Mouse (Mus musculus) urinary bladder, postnatal 14 days (tissue): ENCODE data around the gene Sepsecs.
"Not testable (repeated sequence)": the region's sequence is repeated elsewhere in the genome, so short reads cannot be mapped to it uniquely, and the experiment has no call there.

Experiments used
- DNase-seq: peaks from one replicate; pipeline ENCODE4 v3.0.0; 2021; ENCODE audit warnings: low spot score

The Sepsecs gene

GRCm38 (mm10) chr5:52669426-52670191 lies at the start of gene Sepsecs:
Sepsecs (minus strand) TSS chr5:52669708.
- DNase-seq: peak; percentile 92

- DNase-seq: no peak
Observed at GRCm38 (mm10) chr5:52716742-52717448, 47.4 kb upstream of the Sepsecs start.

- no peak for DNase-seq
Observed at GRCm38 (mm10) chr5:52712704-52713103, 43.2 kb upstream of the Sepsecs start.

GRCm38 (mm10) chr5:52704562-52704961 lies 35.1 kb upstream of the Sepsecs start:
- no peak for DNase-seq

- not testable (repeated sequence) for DNase-seq
Observed at GRCm38 (mm10) chr5:52697882-52698440, 28.5 kb upstream of the Sepsecs start.

- no peak for DNase-seq
Observed at GRCm38 (mm10) chr5:52697291-52697690, 27.8 kb upstream of the Sepsecs start.

- no peak for DNase-seq
Observed at GRCm38 (mm10) chr5:52687741-52688455, 18.4 kb upstream of the Sepsecs start.

- DNase-seq: no peak
Observed at GRCm38 (mm10) chr5:52681111-52681510, 11.6 kb upstream of the Sepsecs start.

GRCm38 (mm10) chr5:52680191-52680590 lies 10.7 kb upstream of the Sepsecs start:
- DNase-seq: no peak

- DNase-seq: no peak
Observed at GRCm38 (mm10) chr5:52678498-52679070, 9.1 kb upstream of the Sepsecs start.

- no peak for DNase-seq
Observed at GRCm38 (mm10) chr5:52677126-52677525, 7.6 kb upstream of the Sepsecs start.

- DNase-seq: no peak
Observed at GRCm38 (mm10) chr5:52674384-52675069, 5.0 kb upstream of the Sepsecs start.

- no peak for DNase-seq
Observed at GRCm38 (mm10) chr5:52673341-52673740, 3.8 kb upstream of the Sepsecs start.

GRCm38 (mm10) chr5:52670745-52671144 lies 1.2 kb upstream of the Sepsecs start:
- no peak for DNase-seq

GRCm38 (mm10) chr5:52666766-52667165 lies 2.7 kb downstream of the Sepsecs start:
- no peak for DNase-seq

- no peak for DNase-seq
Observed at GRCm38 (mm10) chr5:52657957-52658356, 11.6 kb downstream of the Sepsecs start.

GRCm38 (mm10) chr5:52657336-52657735 lies 12.2 kb downstream of the Sepsecs start:
- DNase-seq: no peak

- no peak for DNase-seq
Observed at GRCm38 (mm10) chr5:52655992-52656391, 13.5 kb downstream of the Sepsecs start.

- no peak for DNase-seq
Observed at GRCm38 (mm10) chr5:52654961-52655360, 14.5 kb downstream of the Sepsecs start.

GRCm38 (mm10) chr5:52652606-52653005 lies 16.9 kb downstream of the Sepsecs start:
- DNase-seq: no peak

GRCm38 (mm10) chr5:52652086-52652485 lies 17.4 kb downstream of the Sepsecs start:
- no peak for DNase-seq
